Mouse (Mus musculus): ENCODE results near the gene Cbx8.
A peak's percentile ranks its signal among the peaks of the same experiment; 100 is the strongest.

Gene Cbx8

GRCm38 (mm10) chr11:119078691-119079444, 38.1 kb upstream of the Cbx8 start:
- no peak for DNase-seq

DNA sequence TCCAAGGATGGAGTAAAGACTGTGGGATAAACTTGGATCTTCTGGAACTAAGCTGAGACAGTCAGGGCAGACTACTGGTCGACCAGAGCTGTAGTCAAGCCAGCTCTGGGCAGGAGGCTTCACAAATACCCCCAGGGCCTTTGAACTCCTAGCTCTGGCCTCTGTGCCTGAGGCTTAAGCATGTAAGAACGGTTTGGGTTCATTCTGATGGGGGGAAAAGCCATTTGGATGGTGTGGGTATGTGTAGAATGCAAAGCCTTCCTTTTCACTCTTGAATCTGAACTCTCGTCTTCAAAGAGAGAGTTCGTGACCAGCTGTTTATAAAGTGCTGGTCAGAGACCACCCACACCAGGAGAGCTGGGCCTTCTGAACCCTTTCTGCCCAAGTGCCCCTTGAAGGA, 37.0 kb upstream of the Cbx8 start:
- DNase-seq, result no peak

- DNase-seq, result no peak
Measured at GRCm38 (mm10) chr11:119075805-119076204, 35.0 kb upstream of the Cbx8 start.

DNA sequence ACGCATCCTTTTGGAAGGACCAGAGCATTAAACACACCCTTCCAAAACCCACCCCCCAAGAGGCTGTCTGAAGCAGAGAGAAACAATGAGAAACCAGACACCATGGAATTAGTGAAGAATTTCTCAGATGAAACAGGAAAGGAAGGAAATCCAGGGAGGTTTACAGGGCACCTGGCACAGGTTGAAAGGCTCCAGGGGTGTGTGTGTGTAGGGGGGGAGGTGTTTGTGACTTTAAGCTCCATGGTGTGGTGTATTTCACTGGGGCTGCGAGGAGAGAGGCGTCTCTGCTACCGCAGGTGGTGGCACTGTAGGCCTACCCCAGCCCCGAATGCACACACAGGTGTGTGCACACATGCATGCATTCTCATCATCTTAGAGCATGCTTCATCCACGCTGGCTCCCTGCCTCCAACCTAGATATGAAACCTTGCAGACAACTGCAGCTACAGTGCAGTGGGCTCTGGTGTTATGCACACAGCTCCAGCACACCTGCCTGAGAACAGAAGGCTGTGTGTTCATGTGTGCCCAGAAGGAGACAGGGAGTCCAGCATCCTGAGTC, 33.2 kb upstream of the Cbx8 start:
- DNase-seq, result no peak

- DNase-seq, result no peak
Measured at GRCm38 (mm10) chr11:119072986-119073385, 32.2 kb upstream of the Cbx8 start.

DNA sequence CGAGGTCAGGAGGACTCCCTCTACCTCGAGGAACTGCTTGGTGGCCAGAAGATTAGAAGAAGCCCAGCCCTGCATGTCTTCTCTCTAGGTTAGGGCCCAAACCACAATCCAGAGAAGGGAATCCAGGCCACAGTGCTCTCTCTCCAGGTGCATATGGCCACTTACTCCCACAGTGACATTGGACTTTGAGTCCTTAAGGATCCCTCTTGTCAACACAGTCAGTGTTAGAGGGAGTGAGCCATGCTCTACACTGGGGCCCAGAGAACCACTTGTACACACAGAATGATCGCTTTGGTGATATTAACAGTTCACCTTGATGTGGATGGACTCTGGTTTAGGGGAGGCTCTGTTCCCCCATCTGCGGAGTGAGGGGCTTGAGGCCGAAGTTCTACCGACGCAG, 31.5 kb upstream of the Cbx8 start:
- DNase-seq, result no peak

DNA sequence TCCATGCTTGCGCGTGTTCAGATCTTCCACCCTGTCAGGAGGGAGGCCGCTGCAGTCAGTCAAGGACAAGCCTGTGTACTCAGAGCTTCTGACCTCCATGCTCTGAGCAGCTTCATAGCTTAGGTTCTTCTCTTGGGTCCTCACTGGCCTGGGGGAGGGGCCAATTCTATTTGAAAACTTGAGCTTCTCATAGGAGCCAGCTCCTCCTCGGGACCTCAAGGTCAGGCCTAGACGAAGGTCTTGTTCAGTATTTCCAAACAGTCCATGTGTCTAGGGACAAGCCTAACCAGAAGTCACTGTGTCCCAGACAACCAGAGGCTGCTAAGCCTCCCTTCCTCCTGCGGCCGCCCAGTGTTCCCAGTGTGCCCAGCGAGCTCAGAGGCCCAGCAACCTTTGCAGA, 26.1 kb upstream of the Cbx8 start:
- DNase-seq, result no peak

- no peak for DNase-seq
Measured at GRCm38 (mm10) chr11:119059256-119059655, 18.5 kb upstream of the Cbx8 start.

DNA sequence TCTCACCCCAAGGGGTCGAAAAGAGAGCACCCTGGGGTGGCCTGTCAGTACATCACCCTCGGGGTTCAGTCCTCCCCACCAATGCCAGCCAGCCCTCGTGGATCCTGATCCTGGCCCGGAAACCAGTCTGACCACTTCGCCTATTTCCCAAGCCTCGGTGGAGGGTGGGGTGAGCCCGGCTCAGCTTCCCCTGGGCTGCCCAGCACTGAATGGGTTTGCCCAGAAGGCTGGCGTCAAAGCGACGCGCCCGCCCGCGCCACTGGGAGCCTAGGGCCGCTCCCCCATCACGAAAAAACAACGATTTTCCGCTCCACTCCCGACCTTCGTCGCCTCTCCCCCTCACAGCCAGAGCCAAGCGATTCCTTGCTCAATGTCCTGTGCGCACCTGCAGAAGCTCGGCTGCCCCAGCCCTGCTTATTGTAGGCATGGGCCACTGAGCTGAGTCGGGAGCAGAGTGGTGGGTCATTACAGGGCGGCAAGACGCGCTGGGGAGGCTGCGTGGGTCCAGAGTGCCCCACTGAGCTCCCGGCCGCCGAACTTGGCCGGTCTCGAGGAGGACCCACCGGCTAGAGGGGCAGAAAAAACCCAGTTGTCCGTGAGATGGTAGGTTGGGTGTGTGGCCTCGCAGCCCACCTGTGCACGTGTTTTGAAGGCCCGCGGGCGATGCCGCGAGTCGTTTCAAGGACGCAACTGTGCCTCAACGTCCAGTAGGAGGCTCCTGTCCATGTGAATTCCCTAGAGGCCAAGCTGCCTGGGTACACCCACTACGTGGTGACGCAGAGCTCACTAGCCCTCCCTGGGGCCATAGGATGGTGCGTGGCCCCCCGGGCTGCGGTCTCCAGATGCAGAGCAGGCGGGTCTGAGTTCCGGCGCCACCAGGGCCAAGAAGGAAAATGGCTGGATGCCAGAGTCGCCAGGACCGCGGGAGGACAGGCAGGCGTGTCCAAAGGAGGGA, 17.5 kb upstream of the Cbx8 start:
- DNase-seq, result no peak

GRCm38 (mm10) chr11:119057291-119057690, 16.5 kb upstream of the Cbx8 start:
- no peak for DNase-seq

GRCm38 (mm10) chr11:119056301-119057211, 15.8 kb upstream of the Cbx8 start:
- DNase-seq, result peak; percentile 52

- peak; percentile 44 for DNase-seq
Measured at GRCm38 (mm10) chr11:119055571-119056131, 14.9 kb upstream of the Cbx8 start.

GRCm38 (mm10) chr11:119054351-119055345, 13.9 kb upstream of the Cbx8 start:
- peak; percentile 68 for DNase-seq

DNA sequence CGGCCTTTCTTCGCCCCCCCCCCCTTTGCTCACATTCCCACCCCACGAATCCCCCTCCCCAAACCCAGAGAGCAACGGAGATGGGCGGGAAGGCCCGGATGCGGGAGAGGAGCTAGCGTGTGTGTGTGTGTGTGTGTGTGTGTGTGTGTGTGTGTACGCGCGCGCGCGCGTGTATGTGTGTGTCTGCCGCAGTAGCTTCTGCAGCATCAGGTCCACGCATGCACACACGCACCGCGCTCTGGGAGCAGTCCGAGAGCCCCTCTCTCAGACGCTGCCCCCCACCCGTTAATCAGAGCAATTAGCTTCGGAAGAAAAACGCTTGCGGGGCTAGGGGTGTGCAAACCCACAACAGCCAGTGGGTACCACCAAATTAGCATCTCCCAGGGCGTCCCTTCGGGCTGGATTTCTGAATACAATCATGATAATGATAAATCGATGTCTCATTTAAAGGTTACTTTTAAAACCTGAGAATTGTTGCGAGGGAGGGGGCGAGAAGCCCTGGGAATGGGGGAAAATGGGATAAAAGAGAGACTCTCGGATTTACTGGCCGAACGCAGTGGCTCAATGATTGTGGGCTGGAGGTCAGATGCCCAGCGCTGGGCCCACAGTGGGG, 13.1 kb upstream of the Cbx8 start:
- peak; percentile 46 for DNase-seq

- peak; percentile 90 for DNase-seq
Measured at GRCm38 (mm10) chr11:119053257-119053670, 12.5 kb upstream of the Cbx8 start.

DNA sequence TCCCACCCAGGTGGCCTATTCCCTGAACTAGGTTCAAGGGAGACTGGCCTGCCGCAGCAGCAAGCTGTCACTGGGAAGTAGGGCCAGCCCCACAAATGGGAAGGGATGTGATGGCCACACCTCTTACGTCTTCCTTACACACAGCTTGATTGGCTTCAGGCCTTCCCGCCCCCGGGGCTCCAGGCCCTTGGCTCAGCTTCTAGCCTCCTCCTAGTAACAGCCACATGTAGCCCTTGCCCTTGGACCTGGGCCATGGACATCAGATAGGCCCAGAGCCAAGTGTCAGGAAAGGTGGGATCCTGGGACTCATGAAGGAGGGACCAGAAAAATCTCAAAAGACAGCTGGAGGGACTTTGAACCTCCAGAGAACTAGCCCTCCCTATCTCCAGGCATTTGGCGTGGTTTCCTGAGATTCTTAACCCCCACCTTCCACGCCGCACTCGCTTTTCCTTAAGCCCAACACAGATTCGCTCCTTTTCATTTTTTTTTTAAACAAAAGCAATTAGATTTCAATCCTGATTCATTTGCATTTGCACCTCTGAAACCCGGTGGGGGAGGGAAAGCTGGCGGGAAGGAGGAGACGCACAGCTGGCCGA, 12.0 kb upstream of the Cbx8 start:
- peak; percentile 40 for DNase-seq

- DNase-seq, result peak; percentile 74
Measured at GRCm38 (mm10) chr11:119051927-119052660, 11.3 kb upstream of the Cbx8 start.

- DNase-seq, result no peak
Measured at GRCm38 (mm10) chr11:119051426-119051825, 10.7 kb upstream of the Cbx8 start.

GRCm38 (mm10) chr11:119050361-119050760, 9.6 kb upstream of the Cbx8 start:
- DNase-seq, result no peak
